Mouse (Mus musculus) forebrain, embryonic 12.5 days (tissue): ENCODE results near the gene Pla2g2f. TPM values are rescaled to one million over a fixed set of nuclear protein-coding genes. Genes with fewer than 3 reads are reported as not detected.

Source experiments
- ATAC-seq: fragments of 200-750 bp; cut with Nextera tagmentation; 2 replicates; pipeline ENCODE4 v1.8.0; 2017; ENCODE audit warnings: moderate TSS enrichment; ENCODE audit not compliant: low FRiP score
- H3K27ac ChIP-seq: fragments of 300-500 bp; sonication (generic); 2 replicates; pipeline ENCODE4 v1.5.1; 2016; ENCODE audit warnings: mild to moderate bottlenecking
- H3K27me3 ChIP-seq: fragments of 300-500 bp; sonication (generic); 2 replicates; pipeline ENCODE4 v1.6.1; 2016; ENCODE audit warnings: mild to moderate bottlenecking
- H3K36me3 ChIP-seq: fragments of 300-500 bp; sonication (generic); replicated peaks from 2 replicates; pipeline ENCODE4 v1.6.1; 2016; ENCODE audit warnings: mild to moderate bottlenecking
- H3K4me1 ChIP-seq: fragments of 300-500 bp; sonication (generic); 2 replicates; pipeline ENCODE4 v1.6.1; 2016
- H3K4me2 ChIP-seq: fragments of 300-500 bp; sonication (generic); 2 replicates; pipeline ENCODE4 v1.6.1; 2016; ENCODE audit warnings: mild to moderate bottlenecking, moderate library complexity
- H3K4me3 ChIP-seq: fragments of 300-500 bp; sonication (generic); replicated peaks from 2 replicates; pipeline ENCODE4 v1.5.1; 2016; ENCODE audit warnings: mild to moderate bottlenecking
- H3K9ac ChIP-seq: fragments of 300-500 bp; sonication (generic); 2 replicates; pipeline ENCODE4 v1.6.1; 2016; ENCODE audit warnings: mild to moderate bottlenecking
- H3K9me3 ChIP-seq: fragments of 300-500 bp; sonication (generic); 2 replicates; pipeline ENCODE4 v1.6.1; 2016
- WGBS: fragments of 180-500 bp; shearing (Covaris S2); methylation state at CpG from one replicate; pipeline ENCODE4 v1.1.7; 2016; 5-methylcytosine and 5-hydroxymethylcytosine counted together
- polyA plus RNA-seq: library from polyadenylated mRNA; unstranded; fragments of >200 nt; fragmentation: Nextera tagmentation; extraction: Ambion mirVana; gene quantifications from 2 replicates; pipeline ENCODE4 v1.2.1, GENCODE M21; 2016

Gene Pla2g2f
- polyA plus RNA-seq, 1 experiment from 2014 or later = not detected

GRCm38 (mm10) chr4:138791452-138791851, 34.0 kb upstream of the Pla2g2f start:
- Histone ChIP-seq H3K27me3 (no peaks in the 10 kb centered on the region), H3K9ac (no peak overlapping the region), H3K9me3 (no peaks in the 10 kb centered on the region), H3K4me1 (no peaks in the 10 kb centered on the region), H3K4me2 (no peak overlapping the region), H3K36me3 (no peaks in the 10 kb centered on the region), H3K27ac (no peak overlapping the region), H3K4me3 (no peak overlapping the region)
- 79% methylated on average over 6 of the region's 6 CpGs for WGBS
- ATAC-seq = no peak

- 83% methylated on average over 4 of the region's 4 CpGs for WGBS
- H3K4me3 ChIP-seq = no peak overlapping the region
- H3K9me3 ChIP-seq = no peaks in the 10 kb centered on the region
- 0 out of 2 replicates have a peak, but pooled peaks cover 3% of the 10 kb centered on the region for H3K27me3 ChIP-seq
- H3K36me3 ChIP-seq = no peaks in the 10 kb centered on the region
- H3K27ac ChIP-seq = no peak overlapping the region
- H3K9ac ChIP-seq = no peak overlapping the region
- H3K4me2 ChIP-seq = no peak overlapping the region
- H3K4me1 ChIP-seq = no peaks in the 10 kb centered on the region
- ATAC-seq = no peak
Measured at GRCm38 (mm10) chr4:138788381-138788780, 31.0 kb upstream of the Pla2g2f start.

- no peak overlapping the region for H3K4me2 ChIP-seq
- no peak overlapping the region for H3K9ac ChIP-seq
- WGBS = 76% methylated on average over 4 of the region's 4 CpGs
- no peak overlapping the region for H3K4me3 ChIP-seq
- H3K4me1 ChIP-seq = no peaks in the 10 kb centered on the region
- ATAC-seq = no peak
- H3K36me3 ChIP-seq = no peaks in the 10 kb centered on the region
- H3K27me3 ChIP-seq = 0 out of 2 replicates have a peak, but pooled peaks cover 3% of the 10 kb centered on the region
- no peak overlapping the region for H3K27ac ChIP-seq
- no peaks in the 10 kb centered on the region for H3K9me3 ChIP-seq
Measured at GRCm38 (mm10) chr4:138786141-138786540, 28.7 kb upstream of the Pla2g2f start.

GRCm38 (mm10) chr4:138785721-138786120, 28.3 kb upstream of the Pla2g2f start:
- ATAC-seq = no peak
- Histone ChIP-seq H3K27me3 (0 out of 2 replicates have a peak, but pooled peaks cover 3% of the 10 kb centered on the region), H3K4me2 (no peak overlapping the region), H3K4me3 (no peak overlapping the region), H3K27ac (no peak overlapping the region), H3K9me3 (no peaks in the 10 kb centered on the region), H3K9ac (no peak overlapping the region), H3K36me3 (no peaks in the 10 kb centered on the region), H3K4me1 (no peaks in the 10 kb centered on the region)
- WGBS = 59% methylated on average over 4 of the region's 4 CpGs

- H3K36me3 ChIP-seq = no peaks in the 10 kb centered on the region
- H3K27me3 ChIP-seq = 0 out of 2 replicates have a peak, but pooled peaks cover 3% of the 10 kb centered on the region
- H3K4me2 ChIP-seq = no peak overlapping the region
- 82% methylated on average over 6 of the region's 6 CpGs for WGBS
- H3K9me3 ChIP-seq = no peaks in the 10 kb centered on the region
- H3K4me3 ChIP-seq = no peak overlapping the region
- H3K27ac ChIP-seq = no peak overlapping the region
- H3K4me1 ChIP-seq = peaks cover 6% of the 10 kb centered on the region; the same call in 1 of the 2 replicates
- H3K9ac ChIP-seq = no peak overlapping the region
- no peak for ATAC-seq
Measured at GRCm38 (mm10) chr4:138782098-138782497, 24.7 kb upstream of the Pla2g2f start.

GRCm38 (mm10) chr4:138780300-138780699, 22.9 kb upstream of the Pla2g2f start:
- H3K27me3 ChIP-seq = peaks cover 3% of the 10 kb centered on the region; the same call in 1 of the 2 replicates
- WGBS = 92% methylated on average over 5 of the region's 5 CpGs

GRCm38 (mm10) chr4:138777417-138778407, 20.3 kb upstream of the Pla2g2f start:
- Histone ChIP-seq H3K27ac (no peak overlapping the region), H3K9ac (no peak overlapping the region), H3K4me3 (no peak overlapping the region), H3K36me3 (no peaks in the 10 kb centered on the region), H3K9me3 (no peaks in the 10 kb centered on the region), H3K4me1 (peaks cover 6% of the 10 kb centered on the region; the same call in 1 of the 2 replicates), H3K4me2 (no peak overlapping the region), H3K27me3 (no peaks in the 10 kb centered on the region; the same call in 1 of the 2 replicates)
- WGBS = 57% methylated on average over 20 of the region's 20 CpGs
- ATAC-seq = no peak

More at GRCm38 (mm10) chr4:138780300-138780699, 22.9 kb upstream of the Pla2g2f start:
- H3K9me3 ChIP-seq = no peaks in the 10 kb centered on the region
- no peaks in the 10 kb centered on the region for H3K36me3 ChIP-seq
- H3K9ac ChIP-seq = no peak overlapping the region
- H3K4me1 ChIP-seq = peaks cover 6% of the 10 kb centered on the region; the same call in 1 of the 2 replicates
- no peak for ATAC-seq
- H3K4me2 ChIP-seq = no peak overlapping the region
- no peak overlapping the region for H3K4me3 ChIP-seq
- H3K27ac ChIP-seq = no peak overlapping the region

- no peak for ATAC-seq
- Histone ChIP-seq H3K27me3 (no peaks in the 10 kb centered on the region; the same call in 1 of the 2 replicates), H3K9me3 (no peaks in the 10 kb centered on the region), H3K4me1 (peaks cover 6% of the 10 kb centered on the region; the same call in 1 of the 2 replicates), H3K9ac (no peak within 1 kb of the TSS), H3K4me3 (no peak within 1 kb of the TSS), H3K4me2 (no peak within 1 kb of the TSS), H3K36me3 (no peaks in the 10 kb centered on the region), H3K27ac (no peak within 1 kb of the TSS)
- 90% methylated on average over 6 of the region's 6 CpGs for WGBS
Measured at GRCm38 (mm10) chr4:138775435-138775834, 18.0 kb upstream of the Pla2g2f start, which contains the start of gene Pla2g2d. Pla2g2d (plus strand) TSS chr4:138775735.

- WGBS = 79% methylated on average over 5 of the region's 5 CpGs
- Histone ChIP-seq H3K27me3 (no peaks in the 10 kb centered on the region; the same call in 1 of the 2 replicates), H3K4me2 (no peak overlapping the region), H3K36me3 (no peaks in the 10 kb centered on the region), H3K9ac (no peak overlapping the region), H3K4me3 (no peak overlapping the region), H3K9me3 (no peaks in the 10 kb centered on the region), H3K27ac (no peak overlapping the region), H3K4me1 (no peaks in the 10 kb centered on the region)
- ATAC-seq = no peak
Measured at GRCm38 (mm10) chr4:138772386-138772785, 15.0 kb upstream of the Pla2g2f start.

- Histone ChIP-seq H3K4me3 (no peak overlapping the region), H3K27ac (no peak overlapping the region), H3K27me3 (no peaks in the 10 kb centered on the region; the same call in 1 of the 2 replicates), H3K9ac (no peak overlapping the region), H3K4me2 (no peak overlapping the region), H3K36me3 (no peaks in the 10 kb centered on the region), H3K4me1 (no peaks in the 10 kb centered on the region), H3K9me3 (no peaks in the 10 kb centered on the region)
- ATAC-seq = no peak
- 93% methylated on average over 10 of the region's 10 CpGs for WGBS
Measured at GRCm38 (mm10) chr4:138771970-138772369, 14.5 kb upstream of the Pla2g2f start.

- WGBS = 80% methylated on average over 9 of the region's 9 CpGs
- no peaks in the 10 kb centered on the region for H3K9me3 ChIP-seq
- no peaks in the 10 kb centered on the region for H3K27me3 ChIP-seq
- ATAC-seq = no peak
- H3K4me2 ChIP-seq = no peak overlapping the region
- no peaks in the 10 kb centered on the region for H3K36me3 ChIP-seq
- no peaks in the 10 kb centered on the region for H3K4me1 ChIP-seq
- H3K9ac ChIP-seq = no peak overlapping the region
- H3K4me3 ChIP-seq = no peak overlapping the region
- H3K27ac ChIP-seq = no peak overlapping the region
Measured at GRCm38 (mm10) chr4:138762266-138762665, 4.8 kb upstream of the Pla2g2f start.

GRCm38 (mm10) chr4:138755983-138756382, 1.4 kb downstream of the Pla2g2f start:
- Histone ChIP-seq H3K27ac (no peak overlapping the region), H3K27me3 (no peaks in the 10 kb centered on the region), H3K4me2 (no peak overlapping the region), H3K4me3 (no peak overlapping the region), H3K4me1 (no peaks in the 10 kb centered on the region; the same call in 1 of the 2 replicates), H3K9ac (no peak overlapping the region), H3K9me3 (no peaks in the 10 kb centered on the region), H3K36me3 (no peaks in the 10 kb centered on the region)
- ATAC-seq = no peak
- WGBS = 82% methylated on average over 11 of the region's 11 CpGs
